Mouse (Mus musculus) megakaryocyte-erythroid progenitor cell, adult 5-6 weeks (primary cell): ENCODE data around the gene Prdm10. TPM values are rescaled to one million over a fixed set of nuclear protein-coding genes. Genes with fewer than 3 reads are reported as not detected.

ENCODE experiments used
- ATAC-seq: replicated peaks from 2 replicates; pipeline ENCODE4 v1.8.0; 2016; ENCODE audit warnings: mild to moderate bottlenecking, inconsistent platforms; ENCODE audit not compliant: severe bottlenecking, poor library complexity, low FRiP score, low TSS enrichment
- total RNA-seq, 2 experiments: library from RNA; stranded (forward) in 1 of 2; stranded (reverse) in 1 of 2; fragments of 200-1000, 215-1000 nt in 1 of 2; fragments of >200 nt in 1 of 2; fragmentation: Nextera tagmentation in 1 of 2; gene quantifications; 2 replicates each; pipeline ENCODE4 v1.2.3; 2014 to 2017

The Prdm10 gene
- total RNA-seq, 2 experiments from 2014 or later: 8.8 to 14.0 TPM

DNA sequence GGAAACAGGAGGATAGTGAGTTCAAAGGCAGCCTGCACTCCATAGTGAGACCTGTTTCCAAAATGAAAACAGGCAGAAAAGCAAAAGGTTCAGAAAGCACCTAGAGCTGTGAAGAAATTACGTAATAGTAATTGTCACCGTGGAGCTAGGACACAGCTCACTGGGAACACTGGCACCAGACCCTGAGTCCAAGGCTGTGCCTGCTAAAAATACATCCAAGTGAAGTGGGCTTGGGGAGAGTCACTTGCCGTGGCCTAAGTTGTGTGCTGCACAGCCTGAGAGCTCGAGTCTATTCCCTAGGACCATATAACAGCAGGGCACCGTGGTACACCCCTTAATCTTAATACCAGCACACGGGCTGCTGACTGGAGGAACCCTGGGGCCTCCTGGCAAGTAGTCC is 18.4 kb downstream of the Prdm10 start:
- no peak for ATAC-seq

DNA sequence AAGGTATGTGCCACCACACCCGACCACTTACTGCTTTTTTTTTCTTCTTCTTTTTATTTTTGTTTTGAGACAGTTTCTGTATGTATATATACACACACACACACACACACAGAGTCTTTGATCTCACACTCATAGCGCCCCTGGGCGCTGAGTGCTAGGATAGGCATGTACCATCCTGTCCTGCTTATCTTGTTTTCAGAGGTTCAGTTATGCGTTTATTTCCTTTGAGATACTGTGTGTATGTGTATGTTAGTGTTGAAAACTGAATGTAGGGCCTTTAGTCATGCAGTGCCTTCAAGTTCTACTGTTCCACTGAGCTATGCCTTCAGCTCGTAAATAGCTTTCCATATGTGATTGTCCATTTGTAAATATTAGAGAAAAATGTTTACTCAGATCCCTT is 20.2 kb downstream of the Prdm10 start:
- ATAC-seq: peak; percentile 71

DNA sequence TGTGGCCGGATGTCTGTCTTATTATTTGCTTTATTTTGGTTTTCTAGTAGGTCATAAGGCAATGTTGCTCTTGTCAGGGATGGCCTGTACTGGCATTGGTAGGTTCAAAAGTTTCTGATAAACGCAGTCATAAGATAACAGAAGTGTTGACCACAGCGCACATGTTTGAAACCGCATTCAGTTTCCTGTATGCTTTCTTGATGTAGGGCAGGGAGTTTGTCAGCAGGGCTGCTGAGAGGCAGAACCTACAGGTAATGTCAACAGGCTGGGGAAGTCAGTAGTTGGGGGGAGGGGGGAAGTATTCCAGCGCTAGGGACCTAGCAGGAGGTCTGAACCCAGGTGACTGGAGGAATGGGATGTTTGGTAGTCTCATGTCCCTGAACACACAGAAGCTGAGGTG is 20.8 kb downstream of the Prdm10 start:
- peak; percentile 61 for ATAC-seq

DNA sequence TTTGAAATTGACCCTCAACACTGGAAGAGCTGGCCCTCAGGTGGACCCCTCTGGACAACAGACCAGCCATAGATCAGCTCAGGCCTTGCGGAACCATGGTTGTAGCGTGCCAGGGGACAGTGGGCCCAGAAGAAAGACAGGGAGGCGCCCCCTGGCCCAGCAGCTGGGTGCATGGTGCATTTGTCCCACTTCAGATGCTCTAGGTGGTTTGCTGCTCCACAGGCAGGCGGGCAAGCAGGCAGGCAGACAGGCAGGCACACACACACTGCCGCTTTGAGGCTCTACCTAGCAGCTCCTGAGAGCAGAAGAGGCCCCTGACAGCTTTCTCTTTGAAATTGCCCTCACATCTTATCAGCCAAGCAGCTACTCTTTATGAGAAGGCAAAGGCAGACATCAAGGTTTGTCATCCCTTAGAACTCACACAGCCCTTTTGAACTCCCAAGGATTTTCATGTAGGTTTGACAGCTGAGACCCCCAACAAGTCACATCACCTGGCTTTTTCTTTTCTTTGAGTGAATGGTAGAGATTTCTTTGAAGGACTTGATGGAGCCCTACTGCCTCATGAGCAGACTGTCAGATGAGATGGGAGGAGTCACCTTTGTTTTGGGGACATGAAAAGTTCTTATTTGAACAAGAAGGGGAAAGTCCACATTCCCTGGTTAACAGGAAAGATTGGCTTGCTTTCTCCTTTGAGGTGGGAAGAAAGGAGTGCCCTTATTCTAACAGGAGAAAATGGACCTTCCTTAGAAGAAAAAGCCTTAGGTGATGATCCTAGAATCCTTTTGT is 21.4 kb downstream of the Prdm10 start:
- ATAC-seq: peak; percentile 23

DNA sequence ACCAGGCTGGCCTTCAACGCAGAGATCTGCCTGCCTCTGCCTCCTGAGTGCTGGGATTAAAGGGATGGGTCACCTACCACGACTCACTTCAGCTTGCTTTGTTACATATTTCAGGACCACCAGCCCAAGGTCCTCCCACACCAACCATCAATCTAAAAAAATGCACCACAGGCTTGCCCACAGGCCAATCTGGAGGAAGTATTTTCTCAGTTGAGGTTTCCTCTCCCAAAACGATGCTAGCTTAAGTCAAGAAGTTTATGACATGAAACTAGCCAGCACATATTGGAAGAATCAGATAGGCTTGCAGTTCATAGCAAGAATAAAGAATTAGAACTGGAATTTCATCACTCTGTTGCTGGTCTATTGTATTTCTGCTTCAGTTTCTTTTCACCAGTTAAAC is 24.0 kb downstream of the Prdm10 start:
- ATAC-seq: no peak

DNA sequence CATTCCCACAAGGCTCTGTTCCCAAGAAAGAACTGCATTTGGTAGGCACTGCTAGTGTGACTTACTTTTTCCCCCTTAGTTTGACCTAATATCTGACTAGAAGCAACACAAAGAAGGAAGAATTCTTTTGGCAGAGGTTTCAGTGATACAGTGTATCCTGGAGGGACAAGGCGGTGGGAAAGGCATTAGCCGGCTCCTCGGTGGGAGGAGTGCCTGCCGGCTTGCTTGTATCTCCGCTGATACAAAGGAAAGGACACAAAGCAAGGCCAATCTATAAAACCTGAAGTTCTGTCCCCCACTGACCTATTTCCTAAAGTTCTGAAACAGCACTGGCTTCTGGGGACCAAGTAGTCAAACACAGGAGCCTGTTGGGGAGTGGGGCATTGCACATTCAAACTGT is 24.8 kb downstream of the Prdm10 start:
- no peak for ATAC-seq

DNA sequence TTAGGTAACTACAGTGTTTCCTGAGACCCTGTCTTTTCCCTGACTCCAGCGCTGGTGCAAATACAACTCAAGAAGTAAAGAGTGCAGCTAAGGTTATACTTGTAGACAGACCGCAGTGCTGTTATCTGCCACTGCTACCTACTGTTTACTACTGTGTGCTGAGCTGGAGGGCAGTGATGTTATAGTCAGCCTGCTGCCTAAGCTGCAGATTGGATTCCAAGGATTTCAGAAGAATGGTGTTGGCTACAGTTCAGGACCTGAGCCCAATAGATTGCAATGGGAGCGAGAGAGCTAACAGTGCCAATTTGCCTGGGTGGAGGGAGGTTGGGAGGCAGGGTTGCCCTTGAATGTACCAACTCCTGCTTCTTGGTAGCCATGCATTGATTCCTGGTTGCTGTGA is 25.5 kb downstream of the Prdm10 start:
- no peak for ATAC-seq

DNA sequence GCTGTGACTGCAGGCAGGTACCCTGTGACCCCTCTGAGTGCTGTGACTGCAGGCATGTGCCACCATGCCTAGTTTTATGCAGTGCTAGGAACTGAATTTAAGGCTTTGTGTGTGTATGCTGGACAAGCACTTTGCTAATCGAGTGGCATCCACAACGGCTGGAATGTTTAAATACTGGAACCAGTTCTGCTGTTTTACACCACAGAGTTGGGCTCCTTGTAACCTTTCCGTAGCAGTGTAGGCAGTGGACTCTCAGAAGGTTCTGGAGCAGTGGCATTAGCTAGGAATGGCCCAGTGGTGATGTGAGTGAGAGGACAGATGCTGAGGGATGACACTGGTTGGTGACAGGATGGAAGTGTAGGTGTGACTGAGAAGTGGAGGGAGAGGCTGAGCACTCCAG is 26.9 kb downstream of the Prdm10 start:
- ATAC-seq: no peak

DNA sequence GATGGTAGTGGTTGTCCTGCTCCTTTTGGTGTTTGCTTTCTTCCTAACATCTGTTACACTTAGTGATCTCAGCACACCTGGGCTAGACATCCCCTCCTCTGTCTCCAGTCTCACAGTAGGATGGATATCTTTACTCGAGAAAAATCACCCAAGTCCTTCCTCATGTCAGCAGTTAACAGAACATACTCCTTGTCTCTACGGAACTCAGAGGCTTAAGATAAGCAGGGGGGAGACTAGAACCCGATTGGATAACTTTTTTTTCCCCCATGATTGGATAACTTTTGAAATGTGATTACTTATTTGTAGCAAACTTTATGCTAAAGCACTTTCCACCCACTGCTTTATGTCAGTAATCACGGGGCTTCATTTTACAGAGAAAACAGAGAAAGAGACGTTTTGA is 28.7 kb downstream of the Prdm10 start:
- no peak for ATAC-seq

DNA sequence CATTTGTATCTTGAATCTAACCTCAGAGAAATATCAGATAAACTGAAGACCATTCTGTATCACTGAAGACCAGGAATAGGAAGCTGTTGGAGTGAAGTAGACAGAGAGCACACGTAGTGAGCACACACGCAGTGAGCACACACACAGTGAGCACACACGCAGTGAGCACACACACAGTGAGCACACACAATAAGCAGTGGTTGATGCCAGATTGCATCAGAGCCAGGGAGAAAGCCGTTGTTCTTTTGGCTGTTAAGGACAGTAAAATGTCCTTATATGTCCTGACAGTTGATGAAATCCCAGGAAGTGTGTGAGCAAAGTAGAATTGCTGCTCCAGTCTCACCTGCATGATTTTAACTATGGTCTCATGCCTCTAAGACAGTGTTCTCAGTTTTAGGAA is 30.3 kb downstream of the Prdm10 start:
- no peak for ATAC-seq

DNA sequence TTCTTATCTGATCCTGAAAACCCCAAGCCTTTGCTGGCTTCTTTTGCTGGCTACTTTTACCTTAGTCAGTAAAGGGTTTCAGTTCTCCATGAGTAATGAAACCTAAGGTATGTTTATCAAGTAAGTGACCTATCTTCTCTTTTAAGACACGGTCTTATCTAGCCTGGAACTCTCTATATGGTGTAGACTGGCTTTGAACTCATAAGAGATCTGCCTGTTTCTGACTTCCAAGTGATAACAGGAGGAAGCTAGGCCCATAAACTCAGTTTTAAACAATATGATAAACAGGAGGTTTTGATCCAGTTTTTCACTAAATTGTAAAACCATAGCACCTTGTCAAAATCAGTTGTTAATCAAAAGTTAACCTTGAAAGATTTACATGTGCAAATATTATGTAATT is 33.5 kb downstream of the Prdm10 start:
- peak; percentile 38; the same call in 1 of the 2 replicates for ATAC-seq

DNA sequence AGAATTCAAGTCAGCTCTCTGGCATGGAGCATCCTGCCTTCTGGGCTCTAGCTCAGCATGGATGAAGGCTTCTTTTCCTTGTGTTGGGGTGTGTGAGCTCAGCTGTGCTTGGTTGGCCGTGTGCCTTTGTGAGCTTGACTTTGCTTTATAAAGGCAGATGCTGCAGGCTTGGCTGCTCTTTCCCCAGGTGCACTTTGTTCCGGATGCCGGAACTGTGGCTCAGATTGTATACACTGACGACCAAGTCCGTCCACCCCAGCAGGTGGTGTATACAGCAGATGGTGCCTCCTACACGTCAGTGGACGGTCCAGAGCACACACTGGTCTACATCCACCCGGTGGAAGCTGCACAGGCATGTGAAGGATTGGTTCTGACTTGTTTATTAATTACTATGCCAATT is 35.6 kb downstream of the Prdm10 start:
- no peak for ATAC-seq

DNA sequence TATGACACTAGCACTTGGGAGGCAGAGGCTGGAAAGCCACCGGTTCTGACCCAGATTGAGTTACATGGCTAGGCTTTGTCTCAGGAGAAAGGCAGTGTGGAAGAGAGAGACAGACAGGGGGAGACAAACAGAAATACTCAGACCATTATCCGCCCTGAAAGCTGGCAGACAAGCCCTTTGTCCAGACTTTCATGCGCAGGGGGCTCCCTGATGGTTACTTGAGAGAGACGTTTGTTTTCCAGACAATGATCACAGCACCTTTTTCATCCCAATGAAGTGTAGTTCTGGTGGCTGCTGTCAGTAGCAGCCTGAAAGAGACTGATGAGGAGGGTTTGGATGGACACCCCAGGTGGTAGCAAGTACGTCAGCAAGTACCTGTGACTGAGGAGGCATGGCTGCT is 38.6 kb downstream of the Prdm10 start:
- ATAC-seq: no peak

DNA sequence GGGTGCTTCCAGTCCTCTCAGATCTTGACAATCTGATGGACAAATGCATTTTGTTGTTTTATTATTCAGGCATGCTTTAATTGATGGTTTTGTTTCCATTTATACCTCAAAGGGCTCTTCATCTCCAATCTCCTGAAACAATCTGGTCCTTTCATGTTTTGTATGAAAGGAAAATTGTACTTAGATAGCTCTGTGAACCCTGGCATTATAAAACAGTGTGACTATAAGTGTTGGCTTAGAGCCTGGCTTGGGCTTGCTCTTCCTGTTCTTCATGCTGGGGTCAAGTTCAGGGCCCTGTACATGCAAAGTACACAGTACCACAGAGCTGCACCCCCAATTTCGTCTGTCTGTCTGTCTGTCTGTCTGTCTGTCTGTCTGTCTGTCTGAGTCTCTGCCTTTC is 40.4 kb downstream of the Prdm10 start:
- ATAC-seq: no peak

DNA sequence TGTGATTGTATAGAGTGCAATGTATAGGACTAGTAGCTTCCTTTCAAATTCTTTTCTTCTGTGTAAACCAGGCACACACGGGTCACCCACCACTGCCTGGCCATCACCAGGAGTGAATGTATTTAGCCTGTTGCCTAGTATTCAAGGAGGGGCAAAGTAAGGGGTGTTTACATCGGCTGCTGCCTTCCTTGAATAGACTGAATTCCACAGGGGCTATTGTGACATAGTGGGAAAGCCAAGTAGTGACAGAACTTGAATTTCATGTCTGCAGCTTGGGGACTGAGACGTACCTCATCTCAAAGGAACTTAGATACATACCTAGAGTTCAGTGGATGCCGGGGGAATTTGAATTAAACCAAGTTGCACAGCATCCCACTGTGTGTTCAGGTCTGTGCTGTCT is 41.2 kb downstream of the Prdm10 start:
- no peak for ATAC-seq

DNA sequence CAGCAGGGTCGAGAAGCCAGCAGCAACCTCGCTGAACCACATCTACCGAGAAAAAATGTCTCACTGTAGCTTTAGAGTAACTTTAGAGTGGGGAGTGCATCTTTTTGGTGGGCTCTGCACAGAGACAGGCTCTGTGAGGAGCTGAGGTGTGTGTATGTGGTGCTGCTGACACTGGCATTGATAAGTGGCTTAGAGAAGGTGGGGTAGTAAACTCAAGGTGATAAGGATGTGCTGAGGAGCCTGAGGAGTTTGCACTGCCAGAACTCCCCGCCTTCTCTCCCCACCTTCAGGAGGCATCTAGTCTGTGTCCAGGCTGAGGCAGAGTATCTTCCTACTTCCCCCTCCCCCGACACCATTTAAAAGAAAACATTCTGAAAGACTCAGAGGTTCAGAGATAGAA is 41.8 kb downstream of the Prdm10 start:
- peak; percentile 82 for ATAC-seq

DNA sequence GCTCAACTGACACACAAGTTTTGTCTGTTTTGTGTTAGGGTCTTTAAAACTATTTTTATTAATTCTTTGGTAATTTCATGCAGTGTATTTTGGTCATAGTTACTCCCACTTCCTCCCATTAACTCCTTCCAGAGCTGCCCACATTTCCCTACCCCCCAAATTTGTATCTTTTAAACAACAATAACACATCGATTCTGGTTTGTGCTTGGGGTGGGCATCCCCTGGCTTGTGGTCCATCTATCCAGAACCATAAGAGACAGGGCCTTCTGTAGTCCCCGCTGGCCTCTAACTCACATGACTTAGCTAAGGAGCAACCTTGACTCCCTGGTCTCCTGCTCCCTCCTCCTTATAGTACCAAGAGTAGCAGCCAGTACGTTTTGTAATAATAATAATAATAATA is 50.5 kb downstream of the Prdm10 start:
- ATAC-seq: no peak

DNA sequence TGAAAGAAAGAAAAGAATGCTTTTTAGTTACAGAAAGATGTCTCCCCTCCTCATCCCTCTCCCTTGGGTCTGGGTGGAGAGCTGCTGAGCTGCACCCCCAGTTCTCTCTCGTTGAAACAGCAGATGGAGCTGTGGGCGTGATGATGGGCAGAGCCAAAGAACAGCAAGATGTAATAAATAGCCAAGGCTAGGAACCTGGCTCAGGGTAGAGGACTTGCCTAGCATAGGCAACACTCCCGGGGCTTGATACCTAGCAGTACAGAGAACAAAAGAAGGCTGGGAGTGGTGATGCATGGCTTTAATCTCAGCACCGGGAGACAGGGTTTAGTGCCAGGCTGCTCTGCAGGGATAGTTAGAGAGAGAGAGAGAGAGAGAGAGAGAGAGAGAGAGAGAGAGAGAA is 50.9 kb downstream of the Prdm10 start:
- ATAC-seq: no peak

DNA sequence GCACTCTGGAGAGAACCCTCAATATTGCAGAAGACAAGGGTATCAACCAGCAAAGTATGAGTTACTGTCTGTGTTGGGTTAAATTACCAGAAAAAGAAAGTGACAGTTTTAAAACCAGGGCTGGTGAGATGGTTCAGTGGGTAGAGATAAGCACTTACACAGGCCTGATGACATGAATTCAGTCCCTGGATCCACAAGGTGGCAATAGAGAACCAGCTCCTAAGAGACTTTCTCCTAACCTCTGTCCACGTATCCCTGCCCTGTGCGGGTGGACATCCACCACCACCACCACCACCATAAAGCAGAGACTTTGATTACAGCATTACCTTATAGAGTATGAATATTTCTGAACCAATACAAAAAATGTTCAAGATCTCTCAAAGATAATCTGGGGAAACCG is 51.6 kb downstream of the Prdm10 start:
- ATAC-seq: peak; percentile 97

DNA sequence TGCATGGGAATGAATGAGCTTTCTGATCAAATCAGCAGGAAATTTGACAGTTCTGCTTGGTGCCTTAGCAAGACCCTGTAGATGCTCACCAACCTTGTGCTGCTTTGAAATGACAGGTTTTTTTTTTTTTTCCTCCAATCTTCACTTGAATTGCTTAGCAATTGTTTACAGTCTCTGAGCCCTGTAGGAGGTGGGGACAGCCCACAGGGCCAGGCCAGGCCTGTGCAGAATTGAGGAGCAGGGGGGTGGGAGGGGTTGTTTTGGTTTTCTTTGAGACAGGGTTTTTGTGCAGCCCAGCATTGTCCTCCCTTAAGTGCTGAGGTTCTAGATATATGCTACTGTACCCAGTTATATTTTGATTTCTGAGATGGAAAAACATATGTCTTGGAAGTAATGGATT is 52.5 kb downstream of the Prdm10 start:
- ATAC-seq: no peak

DNA sequence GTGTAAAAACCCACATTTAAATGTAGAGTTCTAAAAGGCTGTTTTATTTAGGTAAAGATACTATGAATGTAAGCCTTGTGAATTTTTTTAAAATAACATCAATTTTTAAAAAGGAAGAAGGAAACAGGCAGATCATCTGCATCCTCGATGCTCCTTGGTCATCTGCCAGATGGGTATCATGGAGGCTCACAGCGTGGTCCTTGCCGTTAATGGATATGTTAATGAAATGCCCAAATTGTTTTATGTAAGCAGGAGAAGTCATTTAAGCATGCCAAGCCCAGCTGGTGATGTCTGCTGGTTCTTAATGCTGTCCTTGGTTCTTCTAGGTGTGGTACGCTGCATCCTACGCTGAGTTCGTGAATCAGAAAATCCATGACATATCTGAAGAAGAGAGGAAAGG is 54.7 kb downstream of the Prdm10 start:
- no peak for ATAC-seq

DNA sequence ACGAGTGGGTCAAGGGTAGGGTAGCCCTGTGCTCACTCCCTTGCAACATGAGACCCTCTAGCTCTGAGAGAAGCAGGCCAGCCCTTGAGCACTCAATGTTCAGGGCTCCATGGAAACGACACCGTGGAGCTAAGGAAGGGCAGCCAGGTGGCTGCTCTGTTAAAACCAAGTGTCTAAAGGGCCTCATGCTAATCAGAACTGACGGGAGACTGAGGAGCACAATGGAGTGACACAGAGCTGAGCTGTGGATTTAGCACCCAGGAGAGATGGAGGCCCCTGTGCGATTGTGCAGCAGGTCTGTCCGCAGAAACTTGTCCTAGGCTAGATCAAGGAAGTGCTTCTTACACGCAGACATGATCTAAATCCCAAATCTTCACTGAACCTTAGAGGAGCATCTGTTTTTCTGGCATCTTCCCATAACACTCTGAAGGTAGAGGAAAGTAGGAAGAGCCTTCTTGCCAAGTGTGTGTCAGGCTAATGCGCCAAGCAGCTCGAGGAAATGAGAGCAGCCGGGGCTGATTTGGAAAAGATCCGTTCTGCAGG is 64.0 kb downstream of the Prdm10 start:
- no peak for ATAC-seq
